Mouse (Mus musculus): ENCODE results near the gene 9030612E09Rik.

DNA sequence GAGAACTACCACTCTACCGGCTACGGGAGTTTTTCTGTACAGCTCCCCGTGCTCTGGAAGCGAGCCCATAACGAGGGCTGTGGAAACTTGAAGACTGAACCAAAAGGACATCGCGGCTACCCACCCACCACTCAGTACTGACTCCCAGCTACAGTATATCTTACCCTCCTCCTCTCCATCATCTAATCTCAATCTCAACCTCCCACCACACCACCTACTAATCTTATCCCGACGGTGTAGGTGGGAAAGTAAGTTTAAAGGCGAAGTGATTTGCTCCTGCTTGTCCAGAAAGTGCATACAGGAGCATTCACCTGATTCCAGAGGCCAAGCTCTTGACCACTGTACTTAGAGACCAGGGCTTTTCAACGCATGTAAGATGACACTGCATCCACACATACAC is 40.5 kb upstream of the 9030612E09Rik start:
- TF ChIP-seq CTCF (IDR thresholded peaks at IDR 0.05; ENCODE audit: low read depth), result no peak
- TF ChIP-seq EP300 (IDR thresholded peaks at IDR 0.05; ENCODE audit: low read depth), result no peak

All from liver, embryonic 14.5 days (tissue).